Mouse (Mus musculus): ENCODE results near the gene Ogdh.

- TF ChIP-seq CTCF (IDR thresholded peaks at IDR 0.05; ENCODE audit: borderline replicate concordance, extremely low read depth, insufficient read depth, insufficient read length) (no peak), POLR2A (IDR thresholded peaks at IDR 0.05; ENCODE audit: borderline replicate concordance, extremely low read depth, insufficient read depth, insufficient read length, poor library complexity, severe bottlenecking) (no peak)
Measured at GRCm38 (mm10) chr11:6366434-6366833, 75.0 kb downstream of the Ogdh start.

Data from brain, embryonic 14.5 days (tissue).